Mouse (Mus musculus) small intestine, adult 2 months (tissue): ENCODE measurements around the gene Duxf3.
A peak's percentile ranks its signal among the peaks of the same experiment; 100 is the strongest.

Experiments used
- CTCF ChIP-seq: fragments of 200-500 bp; IDR thresholded peaks from 2 replicates; pipeline ENCODE4 v1.5.1; 2012; ENCODE audit warnings: low read depth, mild to moderate bottlenecking, control low read depth, inconsistent platforms, low read length, moderate library complexity, mixed read lengths; ENCODE audit not compliant: insufficient replicate concordance, insufficient read length; ENCODE audit errors: extremely low read depth
- POLR2A ChIP-seq: fragments of 200-500 bp; IDR thresholded peaks from 2 replicates; pipeline ENCODE4 v1.6.1; 2012; ENCODE audit warnings: low read depth, mild to moderate bottlenecking, control low read depth, inconsistent platforms, low read length, moderate library complexity

- TF ChIP-seq CTCF (no peak), POLR2A (peak; percentile 55; the same call in 1 of the 2 replicates)
Measured at GRCm38 (mm10) chr10:58255213-58255892, 22.9 kb upstream of the Duxf3 start, which contains the start of gene Gcc2.
